Mouse (Mus musculus): ENCODE results near the gene Dnase1l2.
"Not testable (repeated sequence)": the region's sequence is repeated elsewhere in the genome, so short reads cannot be mapped to it uniquely, and the experiment has no call there.

Dnase1l2 gene

DNA sequence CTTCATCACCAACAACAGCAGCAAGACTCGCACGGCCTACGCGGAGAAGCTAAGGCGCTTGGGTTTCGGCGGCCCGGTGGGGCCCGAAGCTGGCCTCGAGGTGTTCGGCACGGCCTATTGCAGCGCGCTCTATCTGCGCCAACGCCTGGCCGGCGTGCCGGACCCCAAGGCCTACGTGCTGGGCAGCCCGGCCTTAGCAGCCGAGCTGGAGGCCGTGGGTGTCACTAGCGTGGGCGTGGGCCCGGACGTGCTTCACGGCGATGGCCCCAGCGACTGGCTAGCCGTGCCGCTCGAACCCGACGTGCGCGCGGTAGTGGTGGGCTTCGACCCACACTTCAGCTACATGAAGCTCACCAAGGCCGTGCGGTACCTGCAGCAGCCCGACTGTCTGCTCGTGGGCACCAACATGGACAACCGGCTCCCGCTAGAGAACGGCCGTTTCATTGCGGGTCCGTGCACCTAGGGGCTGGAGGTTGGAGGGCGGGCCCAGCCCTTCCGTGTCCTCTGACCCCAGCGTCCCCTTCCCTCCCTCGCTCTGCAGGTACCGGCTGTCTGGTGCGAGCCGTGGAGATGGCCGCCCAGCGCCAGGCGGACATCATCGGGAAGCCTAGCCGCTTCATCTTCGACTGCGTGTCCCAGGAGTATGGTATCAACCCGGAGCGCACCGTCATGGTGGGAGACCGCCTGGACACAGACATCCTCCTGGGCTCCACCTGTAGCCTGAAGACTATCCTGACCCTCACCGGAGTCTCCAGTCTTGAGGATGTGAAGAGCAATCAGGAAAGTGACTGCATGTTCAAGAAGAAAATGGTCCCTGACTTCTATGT lies 28.0 kb upstream of the Dnase1l2 start:
- peak; percentile 53 for DNase-seq

DNA sequence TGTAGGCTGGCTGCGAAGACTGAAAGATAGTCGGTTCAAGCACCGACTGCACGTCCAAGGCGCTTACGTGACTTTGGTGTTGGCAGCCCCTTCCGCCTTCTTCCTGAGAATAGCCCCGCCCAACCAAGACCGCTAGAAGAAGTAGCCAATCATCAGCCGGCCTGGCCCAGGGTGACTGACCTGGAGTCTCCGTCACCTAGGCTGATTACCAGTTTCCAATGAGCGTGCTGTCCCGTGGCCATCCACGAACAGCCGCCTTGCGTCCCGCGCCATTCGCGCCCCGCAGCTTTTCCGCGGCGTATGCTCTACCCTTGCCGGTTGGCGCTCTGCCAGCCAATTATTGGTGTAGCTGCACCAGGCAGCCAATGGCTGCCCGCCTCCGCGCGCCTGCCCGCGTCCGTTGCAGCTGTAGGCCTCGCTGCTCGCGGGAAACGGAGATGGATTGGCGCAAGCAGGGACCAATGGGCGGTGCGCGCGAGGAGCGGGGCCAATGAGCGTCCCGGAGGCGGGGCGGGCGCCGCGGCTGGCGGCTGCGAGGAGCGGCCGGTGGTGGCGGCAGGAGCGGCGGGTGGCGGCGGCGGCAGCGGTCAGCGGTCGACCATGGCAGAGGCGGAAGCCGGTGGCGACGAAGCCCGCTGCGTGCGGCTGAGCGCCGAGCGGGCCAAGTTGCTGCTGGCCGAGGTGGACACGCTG lies 27.2 kb upstream of the Dnase1l2 start, which contains the start of the genes E4f1 and Pgp:
Gene E4f1, minus strand, starts transcription at position 404 of the 693 bp plus-strand sequence.
Gene Pgp, plus strand, starts transcription at position 483 of the 693 bp plus-strand sequence.
- peak; percentile 100 for DNase-seq

DNA sequence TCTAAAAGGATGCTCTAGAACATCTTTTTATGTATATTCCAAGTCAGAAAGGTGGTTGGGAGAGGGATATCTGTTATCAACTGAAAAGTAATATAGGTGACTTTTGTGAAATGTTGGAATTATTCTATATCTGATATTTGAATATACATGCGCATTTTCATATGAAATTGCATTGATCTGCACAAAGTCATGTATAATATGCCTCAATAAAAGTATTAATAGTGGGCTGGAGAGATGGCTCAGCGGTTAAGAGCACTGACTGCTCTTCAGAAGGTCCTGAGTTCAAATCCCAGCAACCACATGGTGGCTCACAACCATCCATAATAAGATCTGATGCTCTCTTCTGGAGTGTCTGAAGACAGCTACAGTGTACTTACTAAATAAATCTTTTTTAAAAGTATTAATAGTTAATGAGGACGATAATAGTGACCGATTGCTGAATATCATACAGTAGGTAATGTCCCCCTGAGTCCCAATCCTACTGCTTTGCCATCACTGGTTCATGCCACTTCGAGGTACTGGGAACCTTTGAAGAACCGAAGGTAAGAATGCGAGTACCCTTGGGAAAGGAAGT lies 26.5 kb upstream of the Dnase1l2 start:
- no peak for DNase-seq

DNA sequence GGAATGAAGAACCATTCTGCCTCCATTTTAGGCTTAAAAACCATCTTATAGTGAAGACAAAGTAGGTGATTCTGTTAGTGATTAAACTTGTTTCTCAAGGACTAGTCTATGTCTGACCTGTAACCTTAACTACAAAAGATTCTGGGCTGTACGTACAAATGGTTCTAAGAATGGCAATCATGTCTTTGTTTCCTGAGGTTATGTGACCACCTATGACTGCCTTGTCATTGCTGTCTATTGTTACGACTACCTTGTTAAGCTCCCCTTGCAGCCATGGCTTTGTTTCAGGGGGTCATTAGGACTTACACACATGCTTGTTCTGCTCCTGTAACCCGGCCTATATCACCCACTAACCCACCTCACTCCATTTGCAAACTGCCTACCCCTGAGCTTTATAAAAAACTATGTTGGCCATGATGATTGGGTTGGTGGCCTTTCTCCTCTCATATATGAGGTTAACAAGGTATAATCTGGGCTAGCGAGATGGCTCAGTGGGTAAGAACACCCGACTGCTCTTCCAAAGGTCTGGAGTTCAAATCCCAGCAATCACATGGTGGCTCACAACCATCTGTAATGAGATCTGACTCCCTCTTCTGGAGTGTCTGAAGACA lies 25.8 kb upstream of the Dnase1l2 start:
- no peak for DNase-seq

DNA sequence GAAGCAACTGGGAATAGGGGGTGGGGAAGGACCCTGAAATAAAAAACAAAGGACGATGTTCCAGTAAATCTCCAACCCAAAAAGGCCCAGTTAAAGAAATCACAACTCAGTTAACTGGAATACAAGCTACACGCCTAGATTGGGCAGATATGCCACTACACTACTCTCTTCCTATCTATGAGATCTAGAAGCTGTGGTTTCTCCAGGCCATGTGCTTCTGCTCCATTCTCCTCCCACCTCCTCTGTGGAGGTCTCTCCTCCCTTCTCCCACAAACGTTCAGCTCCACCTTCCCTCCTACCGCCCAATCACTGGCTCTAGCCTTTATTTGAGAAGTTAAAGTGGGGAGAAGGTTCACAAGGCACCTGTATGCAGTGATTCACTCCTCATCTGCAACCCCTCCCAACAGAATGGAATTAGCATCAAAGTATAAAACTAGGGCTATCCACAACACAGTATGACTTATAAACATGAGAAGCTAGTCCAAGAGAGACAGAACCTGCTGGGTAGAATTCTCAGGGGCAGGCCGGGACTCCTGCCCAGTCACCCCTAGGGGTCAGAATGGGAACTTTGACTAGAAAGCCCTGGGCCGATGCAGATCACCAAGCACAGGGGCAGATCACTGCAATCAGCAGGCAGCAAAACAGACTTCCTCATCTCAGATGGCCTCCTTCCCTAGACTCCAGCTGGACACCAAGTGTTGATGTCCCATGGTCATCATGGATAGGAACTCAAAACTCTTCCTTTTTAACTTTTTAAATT lies 20.6 kb upstream of the Dnase1l2 start:
- no peak for DNase-seq

DNA sequence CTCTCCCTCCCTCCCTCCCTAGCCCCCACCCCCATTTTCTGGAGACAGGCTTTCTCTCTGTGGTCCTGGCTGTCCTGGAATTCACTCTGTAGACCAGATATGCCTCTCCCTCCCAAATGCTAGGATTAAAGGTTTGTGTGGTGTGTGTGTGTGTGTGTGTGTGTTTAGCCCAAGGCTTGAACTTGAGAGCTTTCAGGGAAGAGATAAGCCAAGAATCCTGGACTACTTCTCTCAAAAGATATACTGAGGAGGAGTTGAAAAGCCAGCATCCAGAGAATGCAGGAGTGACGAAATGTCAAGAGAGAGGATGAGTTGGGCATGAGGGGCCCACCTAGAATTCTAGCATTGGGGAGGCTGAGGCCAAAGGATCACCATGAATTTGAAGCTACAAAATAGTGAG lies 20.0 kb upstream of the Dnase1l2 start:
- no peak for DNase-seq

DNA sequence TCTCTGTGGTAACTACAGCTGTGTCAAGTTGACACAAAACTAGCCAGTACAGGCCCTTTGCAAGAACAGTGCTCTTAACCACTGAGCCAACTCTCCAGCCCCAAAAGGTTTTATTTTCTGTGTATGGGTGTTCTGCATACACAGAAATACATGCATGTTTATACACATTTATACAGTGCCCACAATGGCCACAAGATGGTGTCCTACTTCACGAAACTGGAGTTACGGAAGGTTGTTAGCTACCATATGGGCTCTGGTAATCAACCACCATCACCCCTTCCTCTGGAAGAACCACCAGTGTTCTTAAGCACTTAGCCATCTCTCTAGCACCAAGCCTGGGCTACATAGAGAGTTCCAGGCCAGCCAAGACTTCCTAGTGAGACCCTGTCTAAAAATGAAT lies 18.7 kb upstream of the Dnase1l2 start:
- no peak for DNase-seq

DNA sequence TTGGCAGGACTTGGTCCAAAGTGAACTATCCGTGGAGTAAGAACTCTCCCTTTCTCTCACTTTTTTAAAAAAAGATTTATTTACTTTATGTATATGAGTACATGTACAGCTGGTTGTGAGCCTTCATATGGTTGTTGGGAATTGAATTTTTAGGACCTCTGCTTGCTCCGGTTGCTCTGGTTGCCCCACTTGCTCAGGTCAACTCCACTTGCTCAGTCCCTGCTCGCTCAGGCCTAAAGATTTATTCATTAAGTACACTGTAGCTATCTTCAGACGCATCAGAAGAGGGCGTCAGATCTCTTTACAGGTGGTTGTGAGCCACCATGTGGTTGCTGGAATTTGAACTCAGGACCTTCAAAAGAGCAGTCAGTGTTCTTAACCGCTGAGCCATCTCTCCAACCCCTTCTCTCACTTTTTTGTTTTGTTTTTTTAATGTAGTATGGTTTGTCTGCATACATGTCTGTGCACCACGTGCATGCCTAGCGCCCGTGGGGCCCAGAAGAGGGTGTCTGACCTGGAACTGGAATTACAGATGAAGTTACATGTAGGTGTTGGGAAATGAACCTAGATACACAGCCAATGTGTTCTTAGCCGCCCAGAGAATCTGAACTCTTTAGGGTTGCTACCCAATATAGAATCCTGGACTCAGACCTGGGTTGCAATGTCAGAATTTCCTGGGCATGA lies 12.8 kb upstream of the Dnase1l2 start:
- not testable (repeated sequence) for DNase-seq

DNA sequence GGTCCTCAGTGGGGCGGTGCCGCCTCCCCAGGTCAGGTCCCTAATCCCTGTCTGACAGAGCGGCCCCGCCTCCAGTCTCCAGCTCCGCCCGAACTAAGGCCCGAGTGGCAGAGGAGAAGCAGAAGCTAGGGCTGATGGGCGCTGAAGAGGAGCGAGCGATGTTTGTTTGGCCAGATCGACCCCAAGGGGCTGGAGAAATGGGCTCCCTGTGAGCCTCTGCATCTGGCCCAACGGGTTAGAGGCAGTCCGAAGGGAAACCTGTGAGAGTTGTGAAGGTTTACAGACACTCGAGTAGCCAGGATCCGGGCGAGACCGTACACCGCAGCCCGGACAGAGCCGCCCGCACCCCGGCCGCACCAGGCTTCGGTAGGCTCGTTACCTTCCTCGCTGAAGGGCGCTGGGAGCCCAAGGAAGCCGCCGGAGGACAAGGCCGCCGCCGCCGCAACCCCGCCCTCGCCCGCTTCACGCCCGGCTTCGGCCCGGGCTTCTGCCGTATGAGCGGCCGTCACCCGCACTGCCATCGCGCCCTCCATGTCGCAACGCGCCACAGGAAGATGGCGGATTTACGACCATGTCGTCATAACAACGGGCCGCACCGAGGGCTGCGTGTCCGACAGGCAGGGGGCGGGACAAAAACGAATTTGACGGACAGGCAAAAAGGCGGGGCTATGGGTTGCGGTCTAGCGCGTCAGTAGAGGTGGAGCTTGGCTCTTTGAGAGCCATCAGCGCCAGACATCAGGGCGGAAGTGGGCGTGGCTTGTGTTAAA lies 12.0 kb upstream of the Dnase1l2 start:
- DNase-seq = peak; percentile 98

DNA sequence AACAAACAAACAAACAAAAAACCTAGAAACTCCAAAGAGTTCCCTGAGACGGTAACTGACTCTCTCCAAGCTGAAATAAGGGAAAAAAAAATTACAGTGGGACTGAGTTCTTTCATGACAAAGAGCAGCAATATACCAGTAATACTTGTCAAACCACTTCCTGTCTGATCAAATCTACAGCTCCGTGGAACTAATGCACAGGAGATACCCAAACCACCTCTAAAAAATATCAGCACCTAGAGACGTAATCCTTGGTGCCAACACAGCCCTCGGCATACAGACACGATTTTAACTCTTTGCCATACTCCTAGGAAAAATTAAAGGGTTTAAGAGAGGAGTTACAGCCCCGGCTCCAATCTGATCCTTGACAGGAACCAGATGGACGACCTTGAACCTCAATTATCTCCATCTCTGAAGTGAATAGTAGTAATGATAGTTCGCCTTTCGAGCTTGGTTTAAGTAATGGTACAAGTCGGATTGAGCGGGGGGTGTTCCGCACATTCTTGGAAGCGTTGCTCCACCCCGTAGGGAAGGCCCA lies 11.4 kb upstream of the Dnase1l2 start:
- no peak for DNase-seq

DNA sequence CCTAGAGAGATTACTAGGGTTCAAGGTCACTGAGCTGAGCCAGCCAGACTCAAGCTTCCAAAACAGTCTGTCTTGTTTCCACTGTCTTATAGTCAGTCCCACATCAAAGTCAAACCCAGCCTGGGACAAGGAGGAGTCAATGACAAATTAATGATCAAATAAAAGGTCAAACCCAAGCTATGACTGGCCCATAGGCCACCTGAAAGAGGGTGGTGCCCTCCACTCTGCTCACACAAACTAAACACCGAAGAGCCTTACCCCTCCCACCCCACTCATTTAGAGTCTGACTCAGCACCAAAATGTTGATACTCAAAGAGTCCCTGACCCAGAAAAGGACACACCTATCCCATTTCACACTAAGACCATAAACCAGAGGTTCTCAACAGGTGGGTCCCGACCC lies 10.5 kb upstream of the Dnase1l2 start:
- DNase-seq = no peak

DNA sequence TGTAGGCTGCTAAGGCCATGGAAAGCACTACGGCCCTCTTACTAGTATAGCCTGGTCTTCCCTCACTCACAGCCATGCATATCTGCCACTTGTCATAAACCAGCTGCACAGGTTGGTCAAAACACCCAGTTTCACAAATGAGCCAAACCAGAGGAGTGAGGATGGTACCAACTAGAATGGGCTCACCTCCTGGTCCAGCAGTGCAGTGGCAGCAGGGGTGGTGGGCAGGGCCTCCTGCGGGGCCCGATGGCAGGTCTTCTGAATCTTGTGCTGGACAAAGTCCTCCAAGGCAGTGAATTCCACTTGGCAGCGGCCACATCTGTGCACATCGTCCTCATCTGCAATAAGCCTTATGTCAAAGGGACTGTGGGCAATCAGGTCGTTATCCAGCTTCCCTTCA lies 8.3 kb upstream of the Dnase1l2 start:
- no peak for DNase-seq

DNA sequence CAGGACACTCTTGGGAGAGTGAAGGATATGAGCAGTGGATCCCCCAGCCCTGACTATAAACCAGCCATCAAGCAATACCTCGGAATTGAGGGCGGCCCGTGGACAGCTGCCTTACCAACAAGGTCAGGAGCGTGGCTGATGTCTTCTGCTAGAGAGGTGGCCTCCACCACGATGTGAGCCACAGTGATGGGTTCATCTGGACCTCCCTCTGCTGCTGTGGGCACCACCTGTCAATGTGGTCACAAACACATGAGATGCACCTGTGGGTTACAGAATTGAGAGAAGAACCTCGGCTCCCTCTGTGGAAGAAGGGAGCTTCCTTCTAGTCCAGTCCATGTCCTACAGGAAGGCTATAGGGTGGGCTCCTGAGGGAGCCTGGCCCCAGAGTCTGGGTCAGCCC lies 6.6 kb upstream of the Dnase1l2 start:
- no peak for DNase-seq

DNA sequence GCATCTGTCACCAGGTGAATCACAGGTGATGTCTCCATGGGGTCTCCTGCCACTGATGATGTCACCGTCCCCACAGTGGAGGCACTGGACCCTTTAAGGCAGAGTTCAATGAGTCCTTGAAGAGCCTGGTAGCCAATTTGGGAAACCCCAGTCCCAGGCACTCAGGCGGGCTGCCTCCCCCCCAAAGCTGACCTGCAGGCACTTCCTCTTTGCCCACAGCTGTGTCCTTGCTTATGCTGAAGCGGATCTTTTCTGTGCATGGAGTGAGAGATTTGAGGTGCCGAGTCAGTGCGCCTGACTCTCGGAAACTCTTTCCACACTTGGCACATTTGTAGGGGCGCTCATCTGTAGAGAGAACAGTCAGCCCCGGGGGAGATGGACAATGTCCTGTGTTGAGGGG lies 3.7 kb upstream of the Dnase1l2 start:
- DNase-seq = no peak

DNA sequence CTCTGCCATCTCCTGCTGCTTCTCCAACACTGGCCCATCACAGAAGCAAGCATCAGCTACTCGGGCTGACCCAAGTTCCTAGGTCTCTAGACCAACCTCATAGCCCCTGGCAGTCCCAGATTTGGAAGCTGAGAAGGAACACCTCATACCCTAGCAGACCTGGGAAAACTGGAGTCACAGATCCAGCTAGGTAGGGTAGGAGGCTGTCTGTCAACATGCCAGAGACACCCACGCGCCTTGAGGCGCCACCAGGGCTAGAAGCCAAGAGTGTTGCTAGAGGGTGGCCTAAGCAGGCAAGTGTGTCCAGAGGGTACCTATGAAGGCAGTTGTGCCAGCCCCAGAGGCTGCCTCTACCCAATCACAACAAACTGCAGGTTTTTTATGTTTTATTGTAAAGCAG lies 504 bp upstream of the Dnase1l2 start:
- peak; percentile 65 for DNase-seq

DNA sequence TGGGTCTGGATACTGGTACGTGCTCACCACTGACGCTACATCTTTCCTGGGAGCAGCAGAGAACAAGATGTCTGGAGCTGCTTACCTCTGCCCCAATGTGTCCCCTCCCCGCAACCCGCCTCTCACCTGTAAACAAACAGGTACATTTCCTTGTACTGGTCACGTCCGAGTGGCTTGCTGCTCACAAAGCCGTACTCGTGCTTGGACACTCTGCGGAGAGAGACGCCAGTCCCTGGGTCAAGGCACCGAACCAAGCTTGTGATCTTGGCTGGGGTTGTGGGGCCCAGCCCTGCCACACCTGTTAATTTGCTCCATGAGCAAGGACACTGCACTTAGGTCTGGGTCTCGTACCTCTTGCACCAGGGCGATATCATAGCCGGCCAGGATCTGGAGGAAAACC lies 798 bp downstream of the Dnase1l2 start:
- no peak for DNase-seq

DNA sequence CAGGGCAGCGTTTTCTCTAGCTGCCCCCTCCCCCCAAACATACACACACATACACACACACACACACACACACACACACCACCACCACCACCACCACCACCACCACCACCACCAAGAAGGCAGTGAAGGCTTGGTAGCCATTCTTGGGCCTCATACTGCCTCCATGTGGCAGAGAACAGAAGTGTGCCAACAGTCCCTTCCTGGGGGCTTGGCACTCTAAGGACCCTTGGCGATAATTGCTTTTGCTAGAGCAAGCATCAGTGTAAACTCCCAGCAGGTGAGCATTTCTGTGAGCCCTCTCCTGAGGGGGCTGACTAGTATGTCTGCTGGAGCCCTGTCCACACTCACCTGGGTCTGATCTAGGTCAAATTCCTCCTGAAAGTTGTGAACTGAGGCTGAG lies 1.8 kb downstream of the Dnase1l2 start:
- DNase-seq = no peak

DNA sequence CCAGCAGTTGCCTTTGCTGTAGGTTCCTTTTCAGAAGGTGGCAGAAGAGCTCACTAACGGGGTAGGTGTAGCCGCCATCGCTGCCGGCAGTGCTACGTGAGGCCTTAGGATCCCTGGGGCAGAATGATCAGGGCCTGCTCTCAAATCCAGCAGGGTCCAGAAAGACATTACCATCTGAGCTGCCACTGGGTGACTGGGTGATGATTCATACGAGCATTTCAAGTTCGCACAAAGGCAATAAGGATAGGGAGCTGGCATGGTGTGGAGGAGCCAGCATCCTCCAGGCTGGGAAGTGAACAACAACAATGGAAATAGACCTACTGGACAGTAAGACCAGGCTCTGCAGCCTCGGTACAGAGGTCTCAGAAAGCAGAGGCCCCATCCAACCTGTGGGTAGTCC lies 2.5 kb downstream of the Dnase1l2 start:
- DNase-seq = no peak

DNA sequence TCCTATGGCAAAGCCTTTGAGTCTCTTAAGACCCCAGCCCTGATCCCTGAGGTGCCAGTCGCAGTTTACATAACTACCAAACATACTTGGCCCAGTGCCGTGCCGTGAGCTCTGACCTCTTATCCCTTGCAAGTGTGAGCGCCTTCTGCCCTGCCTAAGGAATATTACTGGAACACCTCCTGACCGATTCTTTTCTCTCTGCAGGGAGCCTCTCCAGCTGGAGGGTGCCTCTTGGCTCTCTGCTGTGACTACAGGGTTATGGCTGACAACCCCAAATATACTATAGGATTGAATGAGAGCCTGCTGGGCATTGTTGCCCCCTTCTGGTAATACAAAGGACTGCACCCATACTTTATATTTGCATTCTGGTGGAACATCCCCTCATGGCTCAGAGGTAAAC lies 5.9 kb downstream of the Dnase1l2 start:
- peak; percentile 50 for DNase-seq

DNA sequence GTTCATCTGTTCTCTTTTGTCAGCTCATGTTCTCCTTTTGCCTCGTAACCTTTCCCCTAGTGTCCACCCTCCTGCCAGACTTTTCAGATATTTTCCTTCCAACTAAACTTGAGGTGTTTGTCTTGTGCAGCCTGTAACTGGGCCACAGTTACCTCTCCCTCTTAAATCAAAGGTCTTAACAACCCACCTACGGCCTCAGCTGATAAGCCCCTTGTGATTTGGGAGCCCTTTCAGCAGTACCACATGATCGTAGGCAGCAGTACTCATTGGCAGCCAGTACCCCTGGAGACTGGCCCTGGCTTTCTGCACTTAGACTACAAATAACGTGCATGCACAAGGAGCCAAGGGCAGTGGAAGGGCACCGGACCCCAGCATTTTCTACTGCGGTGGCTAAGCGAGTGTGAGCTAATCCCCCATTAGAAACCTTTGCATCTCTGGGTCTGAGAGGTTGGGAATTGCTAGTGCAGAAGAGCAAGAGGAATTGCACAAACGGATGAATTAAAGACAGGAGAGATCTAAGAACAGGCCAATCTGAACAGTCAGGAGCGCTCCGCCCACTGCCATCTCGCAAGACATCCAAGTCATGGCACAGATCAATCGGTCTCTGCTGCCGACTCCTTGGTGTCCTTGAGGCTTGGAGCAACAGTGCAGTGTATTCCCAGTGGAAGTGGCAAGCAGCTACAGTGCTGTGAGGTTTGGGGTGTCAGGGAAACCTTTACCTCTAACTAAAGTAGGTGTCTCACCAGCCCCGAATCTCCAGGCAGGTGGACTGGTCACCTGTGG lies 13.5 kb downstream of the Dnase1l2 start:
- no peak for DNase-seq

Data from cerebellum, adult 11 months (tissue).